Mouse (Mus musculus) cortical plate, adult 2 months (tissue): Measurements from ENCODE around the gene Adamts7.

Experiments used
- CTCF ChIP-seq: fragments of 200-500 bp; IDR thresholded peaks from 2 replicates; pipeline ENCODE4 v1.5.1; 2011; ENCODE audit warnings: mild to moderate bottlenecking, control low read depth, low read length; ENCODE audit not compliant: insufficient read depth; ENCODE audit errors: extremely low read depth
- POLR2A ChIP-seq: fragments of 200-500 bp; IDR thresholded peaks from 2 replicates; pipeline ENCODE4 v1.6.1; 2011; ENCODE audit warnings: mild to moderate bottlenecking, low read length, control low read depth; ENCODE audit not compliant: insufficient read depth; ENCODE audit errors: extremely low read depth

DNA sequence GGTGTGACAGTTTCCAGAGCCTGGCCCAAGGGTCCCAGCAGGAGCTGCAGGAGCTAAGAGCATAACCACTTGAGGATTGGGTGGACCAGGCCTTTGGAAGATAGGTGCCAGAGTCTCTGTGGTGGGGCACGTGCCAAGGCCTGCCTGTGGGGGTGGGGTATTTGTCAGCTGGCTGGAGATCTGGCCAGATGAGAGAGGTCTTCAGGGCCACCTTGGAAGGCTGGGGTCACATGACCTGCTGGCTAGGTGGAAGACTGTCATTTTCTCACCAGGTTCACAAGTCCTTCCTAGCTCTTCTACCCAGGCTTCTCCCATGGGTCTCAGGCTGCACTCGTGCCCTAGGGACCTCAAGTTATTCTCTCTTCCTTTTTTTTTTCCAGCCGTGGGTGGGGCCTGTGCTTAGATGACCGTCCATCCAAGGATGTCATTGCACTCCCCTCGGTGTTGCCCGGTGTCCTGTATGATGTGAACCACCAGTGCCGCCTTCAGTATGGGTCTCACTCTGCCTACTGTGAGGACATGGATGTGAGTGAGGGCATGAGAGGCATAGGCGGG, 22.6 kb downstream of the Adamts7 start:
- TF ChIP-seq POLR2A, result no peak
- no peak for TF ChIP-seq CTCF
